ENCODE assay signal across 20 mouse cellular contexts in genomic region chr8:3685422-3685821, GRCm38 (mm10). TPM values are rescaled to one million over a fixed set of nuclear protein-coding genes. Genes with fewer than 3 reads are reported as not detected.
"Had no signal": no experiment of that assay in that cellular context is flagged by ENCODE, and none has a peak within 500 bp of the region (broad histone marks: within the 10 kb centered on the region; RNA-seq: fewer than 3 reads in every experiment).

No protein-coding gene starts in this region.

- H3K27me3 ChIP-seq: liver, embryonic 15.5 days; lung, embryonic 15.5 days; midbrain, embryonic 13.5 days; midbrain, embryonic 15.5 days; neural tube, embryonic 12.5 days; stomach, embryonic 15.5 days had no signal

- DNase-seq: liver, embryonic 13.5 days; liver, postnatal 0 days; lung, adult 2 months; lung, postnatal 14 days; lung, postnatal 36 days; right cerebral cortex, postnatal 14 days; right cerebral cortex, postnatal 4 days; thymus, adult 2 months; thymus, postnatal 25 days; thymus, postnatal 4 days had no signal

RNA-seq across cellular contexts. Expression of gene Fcer2a, which starts 8.6 kb away (rescaled TPM):
- total RNA-seq: megakaryocyte progenitor cell, adult 5-6 weeks; midbrain, postnatal 0 days had no signal

RNA-seq across cellular contexts. Expression of gene Fcor, which starts 13.3 kb away (rescaled TPM):
- total RNA-seq: neutrophil, adult 5-6 weeks had no signal

RNA-seq across cellular contexts. Expression of gene Mcemp1, which starts 19.9 kb away (rescaled TPM):
- total RNA-seq: midbrain, postnatal 0 days had no signal

RNA-seq across cellular contexts. Expression of gene Retn, which starts 29.9 kb away (rescaled TPM):
- total RNA-seq: megakaryocyte progenitor cell, adult 5-6 weeks; midbrain, postnatal 0 days; monocyte, adult 5-6 weeks had no signal
